In genomic region chr2:67438309-67438708, GRCm38 (mm10) we compare ENCODE assay signal across 39 mouse cellular contexts. TPM values are rescaled to one million over a fixed set of nuclear protein-coding genes. Genes with fewer than 3 reads are reported as not detected.
"Had no signal": no experiment of that assay in that cellular context is flagged by ENCODE, and none has a peak within 500 bp of the region (broad histone marks: within the 10 kb centered on the region; RNA-seq: fewer than 3 reads in every experiment).

No protein-coding gene starts in this region.

- H3K4me3 ChIP-seq: embryonic facial prominence, embryonic 10.5 days; embryonic facial prominence, embryonic 12.5 days; embryonic facial prominence, embryonic 13.5 days; embryonic facial prominence, embryonic 15.5 days; erythroblast, embryonic 14.5 days; forebrain, embryonic 10.5 days; forebrain, embryonic 12.5 days; forebrain, embryonic 13.5 days; forebrain, embryonic 15.5 days; gastrocnemius, adult 2 months had no signal

- H3K9me3 ChIP-seq: embryonic facial prominence, embryonic 10.5 days; embryonic facial prominence, embryonic 12.5 days; embryonic facial prominence, embryonic 13.5 days; embryonic facial prominence, embryonic 15.5 days; forebrain, embryonic 10.5 days; forebrain, embryonic 12.5 days; forebrain, embryonic 13.5 days; forebrain, embryonic 15.5 days had no signal

- ATAC-seq: forebrain, embryonic 13.5 days; forebrain, embryonic 14.5 days; forebrain, embryonic 15.5 days; forebrain, embryonic 16.5 days; forebrain, postnatal 0 days had no signal

- H3K27ac ChIP-seq: embryonic facial prominence, embryonic 10.5 days; embryonic facial prominence, embryonic 12.5 days; embryonic facial prominence, embryonic 13.5 days; embryonic facial prominence, embryonic 15.5 days; forebrain, embryonic 10.5 days; forebrain, embryonic 12.5 days; forebrain, embryonic 13.5 days; forebrain, embryonic 15.5 days; gastrocnemius, adult 2 months had no signal

- H3K4me2 ChIP-seq: embryonic facial prominence, embryonic 12.5 days; embryonic facial prominence, embryonic 13.5 days; embryonic facial prominence, embryonic 15.5 days; forebrain, embryonic 12.5 days; forebrain, embryonic 13.5 days; forebrain, embryonic 15.5 days had no signal

- H3K36me3 ChIP-seq: embryonic facial prominence, embryonic 10.5 days; embryonic facial prominence, embryonic 12.5 days; embryonic facial prominence, embryonic 13.5 days; embryonic facial prominence, embryonic 15.5 days; forebrain, embryonic 10.5 days; forebrain, embryonic 12.5 days; forebrain, embryonic 15.5 days had no signal

- DNase-seq: cerebellum, adult 18-20 months; cerebellum, adult 2 months; cerebellum, adult 8-10 months; cerebellum, adult 9-10 months; cerebellum, adult 9-11 months; cerebellum, postnatal 10 days; cerebellum, postnatal 14 days; cerebellum, postnatal 25 days; cerebellum, postnatal 36 days; embryo, embryonic 11 days; forebrain, postnatal 0 days; gastrocnemius, adult 2 months; gastrocnemius, postnatal 10 days; gastrocnemius, postnatal 14 days; gastrocnemius, postnatal 25 days; gastrocnemius, postnatal 36 days; heart, adult 11 months had no signal

- H3K4me1 ChIP-seq: embryonic facial prominence, embryonic 10.5 days; embryonic facial prominence, embryonic 12.5 days; embryonic facial prominence, embryonic 13.5 days; embryonic facial prominence, embryonic 15.5 days; forebrain, embryonic 10.5 days; forebrain, embryonic 12.5 days; forebrain, embryonic 13.5 days; forebrain, embryonic 15.5 days had no signal

- H3K27me3 ChIP-seq: embryonic facial prominence, embryonic 12.5 days; embryonic facial prominence, embryonic 13.5 days; embryonic facial prominence, embryonic 15.5 days; forebrain, embryonic 12.5 days; forebrain, embryonic 13.5 days; forebrain, embryonic 15.5 days had no signal

- H3K9ac ChIP-seq: embryonic facial prominence, embryonic 12.5 days; embryonic facial prominence, embryonic 13.5 days; embryonic facial prominence, embryonic 15.5 days; forebrain, embryonic 12.5 days; forebrain, embryonic 13.5 days; forebrain, embryonic 15.5 days; forebrain, postnatal 0 days had no signal

RNA-seq across cellular contexts. Expression of gene Gm26727, which starts 5.3 kb away (rescaled TPM):
- total RNA-seq: common myeloid progenitor, adult 5-6 weeks; forebrain, postnatal 0 days; gastrocnemius, adult 18-20 months; gastrocnemius, adult 2 months; gastrocnemius, adult 8-10 months; gastrocnemius, postnatal 10 days; gastrocnemius, postnatal 14 days; gastrocnemius, postnatal 25 days; gastrocnemius, postnatal 36 days; gastrocnemius, postnatal 4 days; granulocyte monocyte progenitor cell, adult 5-6 weeks had no signal
- polyA plus RNA-seq: cerebellum, adult 2 months; cortical plate, adult 2 months; embryonic facial prominence, embryonic 10.5 days; embryonic facial prominence, embryonic 11.5 days; embryonic facial prominence, embryonic 12.5 days; embryonic facial prominence, embryonic 13.5 days; embryonic facial prominence, embryonic 14.5 days; embryonic facial prominence, embryonic 15.5 days; erythroblast, embryonic 14.5 days; forebrain, embryonic 10.5 days; forebrain, embryonic 11.5 days; forebrain, embryonic 12.5 days; forebrain, embryonic 13.5 days; forebrain, embryonic 14.5 days; forebrain, embryonic 15.5 days; forebrain, embryonic 16.5 days; forebrain, postnatal 0 days; frontal cortex, adult 2 months; gonadal fat pad, adult 2 months had no signal

RNA-seq across cellular contexts. Expression of gene Xirp2, which starts 7.5 kb away (rescaled TPM):
- total RNA-seq: common myeloid progenitor, adult 5-6 weeks; forebrain, postnatal 0 days; granulocyte monocyte progenitor cell, adult 5-6 weeks had no signal
- polyA plus RNA-seq: cerebellum, adult 2 months; embryonic facial prominence, embryonic 10.5 days; embryonic facial prominence, embryonic 11.5 days; embryonic facial prominence, embryonic 13.5 days; erythroblast, embryonic 14.5 days; forebrain, embryonic 10.5 days; forebrain, embryonic 11.5 days; forebrain, embryonic 12.5 days; forebrain, embryonic 13.5 days; forebrain, embryonic 14.5 days; forebrain, embryonic 16.5 days; forebrain, postnatal 0 days had no signal

RNA-seq across cellular contexts. Expression of gene Gm21830, which starts 24.8 kb away (rescaled TPM):
- total RNA-seq: common myeloid progenitor, adult 5-6 weeks; forebrain, postnatal 0 days; gastrocnemius, adult 18-20 months; gastrocnemius, adult 2 months; gastrocnemius, adult 8-10 months; gastrocnemius, postnatal 10 days; gastrocnemius, postnatal 14 days; gastrocnemius, postnatal 25 days; gastrocnemius, postnatal 36 days; gastrocnemius, postnatal 4 days; granulocyte monocyte progenitor cell, adult 5-6 weeks had no signal
- polyA plus RNA-seq: cerebellum, adult 2 months; cortical plate, adult 2 months; embryonic facial prominence, embryonic 10.5 days; embryonic facial prominence, embryonic 11.5 days; embryonic facial prominence, embryonic 12.5 days; embryonic facial prominence, embryonic 13.5 days; embryonic facial prominence, embryonic 14.5 days; embryonic facial prominence, embryonic 15.5 days; erythroblast, embryonic 14.5 days; forebrain, embryonic 10.5 days; forebrain, embryonic 11.5 days; forebrain, embryonic 12.5 days; forebrain, embryonic 13.5 days; forebrain, embryonic 14.5 days; forebrain, embryonic 15.5 days; forebrain, embryonic 16.5 days; forebrain, postnatal 0 days; frontal cortex, adult 2 months; gonadal fat pad, adult 2 months had no signal
